In genomic region chr12:9048090-9048489, GRCm38 (mm10) we compare ENCODE assay signal across 27 mouse cellular contexts.
"Had no signal": no experiment of that assay in that cellular context is flagged by ENCODE, and none has a peak within 500 bp of the region (broad histone marks: within the 10 kb centered on the region; RNA-seq: fewer than 3 reads in every experiment).

No protein-coding gene starts in this region.

- H3K9me3 ChIP-seq: embryonic facial prominence, embryonic 10.5 days; embryonic facial prominence, embryonic 12.5 days; embryonic facial prominence, embryonic 13.5 days; embryonic facial prominence, embryonic 15.5 days; forebrain, embryonic 10.5 days; forebrain, embryonic 12.5 days; forebrain, embryonic 13.5 days; forebrain, embryonic 15.5 days had no signal

- H3K9ac ChIP-seq: embryonic facial prominence, embryonic 12.5 days; embryonic facial prominence, embryonic 13.5 days; embryonic facial prominence, embryonic 15.5 days; forebrain, embryonic 12.5 days; forebrain, embryonic 13.5 days; forebrain, embryonic 15.5 days; forebrain, postnatal 0 days had no signal

- H3K27ac ChIP-seq: embryonic facial prominence, embryonic 10.5 days; embryonic facial prominence, embryonic 12.5 days; embryonic facial prominence, embryonic 13.5 days; embryonic facial prominence, embryonic 15.5 days; forebrain, embryonic 10.5 days; forebrain, embryonic 12.5 days; forebrain, embryonic 13.5 days; forebrain, embryonic 15.5 days; gastrocnemius, adult 2 months had no signal

- H3K4me2 ChIP-seq: embryonic facial prominence, embryonic 12.5 days; embryonic facial prominence, embryonic 13.5 days; embryonic facial prominence, embryonic 15.5 days; forebrain, embryonic 12.5 days; forebrain, embryonic 13.5 days; forebrain, embryonic 15.5 days had no signal

- H3K4me3 ChIP-seq: embryonic facial prominence, embryonic 10.5 days; embryonic facial prominence, embryonic 12.5 days; embryonic facial prominence, embryonic 13.5 days; embryonic facial prominence, embryonic 15.5 days; erythroblast, embryonic 14.5 days; forebrain, embryonic 10.5 days; forebrain, embryonic 12.5 days; forebrain, embryonic 13.5 days; forebrain, embryonic 15.5 days; gastrocnemius, adult 2 months had no signal

- H3K4me1 ChIP-seq: forebrain, embryonic 10.5 days; forebrain, embryonic 13.5 days; forebrain, embryonic 15.5 days had no signal

- DNase-seq: cerebellum, adult 18-20 months; cerebellum, adult 2 months; cerebellum, adult 8-10 months; cerebellum, adult 9-10 months; cerebellum, adult 9-11 months; cerebellum, postnatal 14 days; cerebellum, postnatal 25 days; cerebellum, postnatal 36 days; embryo, embryonic 11 days; forebrain, postnatal 0 days; gastrocnemius, adult 2 months; gastrocnemius, postnatal 10 days; gastrocnemius, postnatal 14 days; gastrocnemius, postnatal 25 days; gastrocnemius, postnatal 36 days; heart, adult 18-20 months had no signal

- H3K36me3 ChIP-seq: embryonic facial prominence, embryonic 12.5 days; embryonic facial prominence, embryonic 15.5 days; forebrain, embryonic 10.5 days; forebrain, embryonic 12.5 days; forebrain, embryonic 15.5 days had no signal

- H3K27me3 ChIP-seq: embryonic facial prominence, embryonic 12.5 days; embryonic facial prominence, embryonic 15.5 days; forebrain, embryonic 12.5 days; forebrain, embryonic 13.5 days; forebrain, embryonic 15.5 days had no signal

- ATAC-seq: forebrain, embryonic 13.5 days; forebrain, embryonic 14.5 days; forebrain, embryonic 15.5 days; forebrain, embryonic 16.5 days; forebrain, postnatal 0 days had no signal
